Mouse (Mus musculus): ENCODE data around the gene Cdkn3. TPM values are rescaled to one million over a fixed set of nuclear protein-coding genes. Genes with fewer than 3 reads are reported as not detected.

Cdkn3 gene
- polyA plus RNA-seq, 1 experiment from 2014 or later: 8.6 TPM

- 94% methylated on average over 8 of the region's 8 CpGs for WGBS
- Histone ChIP-seq H3K4me1 (peaks cover 1% of the 10 kb centered on the region; the same call in 1 of the 2 replicates), H3K4me3 (no peak overlapping the region), H3K9me3 (no peaks in the 10 kb centered on the region), H3K4me2 (no peak overlapping the region), H3K27ac (no peak overlapping the region), H3K36me3 (replicated peaks) (no peaks in the 10 kb centered on the region), H3K27me3 (replicated peaks) (no peaks in the 10 kb centered on the region), H3K9ac (no peak overlapping the region)
- ATAC-seq (replicated peaks): no peak
Observed at GRCm38 (mm10) chr14:46755851-46756250, 4.5 kb upstream of the Cdkn3 start.

- no peak overlapping the region for H3K9ac ChIP-seq
- H3K36me3 ChIP-seq (replicated peaks): no peaks in the 10 kb centered on the region
- 67% methylated on average over 9 of the region's 9 CpGs for WGBS
- no peak overlapping the region for H3K27ac ChIP-seq
- no peak overlapping the region for H3K4me2 ChIP-seq
- no peak overlapping the region for H3K4me3 ChIP-seq
- ATAC-seq (replicated peaks): no peak
- H3K4me1 ChIP-seq: peaks cover 7% of the 10 kb centered on the region; the same call in 1 of the 2 replicates
- H3K9me3 ChIP-seq: no peaks in the 10 kb centered on the region
- H3K27me3 ChIP-seq (replicated peaks): no peaks in the 10 kb centered on the region
Observed at GRCm38 (mm10) chr14:46757736-46758135, 2.6 kb upstream of the Cdkn3 start.

- Histone ChIP-seq H3K9me3 (no peaks in the 10 kb centered on the region), H3K27ac (no peak overlapping the region), H3K27me3 (replicated peaks) (no peaks in the 10 kb centered on the region), H3K4me2 (peak overlapping the region; percentile 85), H3K36me3 (replicated peaks) (no peaks in the 10 kb centered on the region), H3K9ac (no peak overlapping the region), H3K4me3 (peak overlapping the region; percentile 55), H3K4me1 (peaks cover 7% of the 10 kb centered on the region; the same call in 1 of the 2 replicates)
- WGBS: 2% methylated on average over 7 of the region's 7 CpGs
- ATAC-seq (replicated peaks): peak; percentile 57
Observed at GRCm38 (mm10) chr14:46759970-46760354, 379 bp upstream of the Cdkn3 start.

- no peak for ATAC-seq (replicated peaks)
- no peaks in the 10 kb centered on the region for H3K36me3 ChIP-seq (replicated peaks)
- H3K4me1 ChIP-seq: peaks cover 7% of the 10 kb centered on the region; the same call in 1 of the 2 replicates
- H3K27me3 ChIP-seq (replicated peaks): no peaks in the 10 kb centered on the region
- no peaks in the 10 kb centered on the region for H3K9me3 ChIP-seq
- H3K9ac ChIP-seq: no peak overlapping the region
- WGBS: 50% methylated on average over 6 of the region's 6 CpGs
- no peak overlapping the region for H3K27ac ChIP-seq
- peak overlapping the region; percentile 55 for H3K4me3 ChIP-seq
- H3K4me2 ChIP-seq: peak overlapping the region; percentile 85
Observed at GRCm38 (mm10) chr14:46761186-46761585, 845 bp downstream of the Cdkn3 start.

GRCm38 (mm10) chr14:46767116-46767515 is 6.8 kb downstream of the Cdkn3 start:
- no peak overlapping the region for H3K4me2 ChIP-seq
- H3K4me1 ChIP-seq: no peaks in the 10 kb centered on the region
- no peaks in the 10 kb centered on the region for H3K9me3 ChIP-seq
- WGBS: 86% methylated on average over 12 of the region's 12 CpGs
- no peak overlapping the region for H3K27ac ChIP-seq
- no peaks in the 10 kb centered on the region for H3K27me3 ChIP-seq (replicated peaks)
- no peak overlapping the region for H3K4me3 ChIP-seq
- ATAC-seq (replicated peaks): no peak
- H3K9ac ChIP-seq: no peak overlapping the region
- peaks cover 6% of the 10 kb centered on the region; the same call in 1 of the 2 replicates for H3K36me3 ChIP-seq (replicated peaks)

GRCm38 (mm10) chr14:46770036-46770435 is 9.7 kb downstream of the Cdkn3 start:
- Histone ChIP-seq H3K4me3 (no peak overlapping the region), H3K27ac (no peak overlapping the region), H3K4me1 (no peaks in the 10 kb centered on the region), H3K27me3 (replicated peaks) (no peaks in the 10 kb centered on the region), H3K9me3 (no peaks in the 10 kb centered on the region), H3K36me3 (replicated peaks) (peaks cover 13% of the 10 kb centered on the region; the same call in 1 of the 2 replicates), H3K4me2 (no peak overlapping the region), H3K9ac (no peak overlapping the region)
- 0 out of 2 replicates have a peak, but pooled peaks have one; percentile 27 for ATAC-seq (replicated peaks)
- WGBS: 87% methylated on average over 6 of the region's 6 CpGs

GRCm38 (mm10) chr14:46778756-46779155 is 18.4 kb downstream of the Cdkn3 start:
- WGBS: over 99% methylated on average over 9 of the region's 9 CpGs

GRCm38 (mm10) chr14:46779217-46779616 is 18.9 kb downstream of the Cdkn3 start:
- no peaks in the 10 kb centered on the region for H3K9me3 ChIP-seq
- no peak overlapping the region for H3K27ac ChIP-seq
- WGBS: 95% methylated on average over 7 of the region's 7 CpGs
- ATAC-seq (replicated peaks): no peak
- H3K4me2 ChIP-seq: no peak overlapping the region
- H3K36me3 ChIP-seq (replicated peaks): peaks cover 40% of the 10 kb centered on the region
- no peak overlapping the region for H3K4me3 ChIP-seq
- no peaks in the 10 kb centered on the region for H3K27me3 ChIP-seq (replicated peaks)
- H3K4me1 ChIP-seq: no peaks in the 10 kb centered on the region
- H3K9ac ChIP-seq: no peak overlapping the region

More at GRCm38 (mm10) chr14:46778756-46779155, 18.4 kb downstream of the Cdkn3 start:
- Histone ChIP-seq H3K4me3 (no peak overlapping the region), H3K36me3 (replicated peaks) (peaks cover 43% of the 10 kb centered on the region), H3K27me3 (replicated peaks) (no peaks in the 10 kb centered on the region), H3K9me3 (no peaks in the 10 kb centered on the region), H3K4me1 (no peaks in the 10 kb centered on the region), H3K9ac (no peak overlapping the region), H3K4me2 (no peak overlapping the region), H3K27ac (no peak overlapping the region)
- ATAC-seq (replicated peaks): no peak

- Histone ChIP-seq H3K27me3 (replicated peaks) (no peaks in the 10 kb centered on the region), H3K9ac (no peak overlapping the region), H3K36me3 (replicated peaks) (peaks cover 36% of the 10 kb centered on the region), H3K4me1 (peaks cover 5% of the 10 kb centered on the region), H3K4me2 (no peak overlapping the region), H3K9me3 (no peaks in the 10 kb centered on the region), H3K4me3 (no peak overlapping the region), H3K27ac (no peak overlapping the region)
- WGBS: 96% methylated on average over 7 of the region's 7 CpGs
- ATAC-seq (replicated peaks): no peak
Observed at GRCm38 (mm10) chr14:46781086-46781485, 20.7 kb downstream of the Cdkn3 start.

- no peak for ATAC-seq (replicated peaks)
- 83% methylated on average over 8 of the region's 8 CpGs for WGBS
- Histone ChIP-seq H3K27ac (no peak overlapping the region), H3K9me3 (no peaks in the 10 kb centered on the region), H3K27me3 (replicated peaks) (no peaks in the 10 kb centered on the region), H3K4me3 (no peak overlapping the region), H3K36me3 (replicated peaks) (peaks cover 27% of the 10 kb centered on the region), H3K9ac (no peak overlapping the region), H3K4me2 (no peak overlapping the region), H3K4me1 (peaks cover 16% of the 10 kb centered on the region)
Observed at GRCm38 (mm10) chr14:46782187-46782828, 22.0 kb downstream of the Cdkn3 start.

- 95% methylated on average over 10 of the region's 10 CpGs for WGBS
Observed at GRCm38 (mm10) chr14:46783327-46783926, 23.1 kb downstream of the Cdkn3 start.

GRCm38 (mm10) chr14:46785247-46785646 is 24.9 kb downstream of the Cdkn3 start:
- Histone ChIP-seq H3K9ac (no peak overlapping the region), H3K4me1 (peaks cover 19% of the 10 kb centered on the region), H3K27ac (no peak overlapping the region), H3K9me3 (no peaks in the 10 kb centered on the region), H3K4me3 (no peak overlapping the region), H3K36me3 (replicated peaks) (0 out of 2 replicates have a peak, but pooled peaks cover 2% of the 10 kb centered on the region), H3K27me3 (replicated peaks) (no peaks in the 10 kb centered on the region), H3K4me2 (no peak overlapping the region)
- no peak for ATAC-seq (replicated peaks)
- WGBS: 77% methylated on average over 5 of the region's 5 CpGs

More at GRCm38 (mm10) chr14:46783327-46783926, 23.1 kb downstream of the Cdkn3 start:
- Histone ChIP-seq H3K9me3 (no peaks in the 10 kb centered on the region), H3K4me1 (peaks cover 18% of the 10 kb centered on the region), H3K4me3 (no peak overlapping the region), H3K27me3 (replicated peaks) (no peaks in the 10 kb centered on the region), H3K27ac (no peak overlapping the region), H3K9ac (no peak overlapping the region), H3K4me2 (no peak overlapping the region), H3K36me3 (replicated peaks) (peaks cover 18% of the 10 kb centered on the region)
- no peak for ATAC-seq (replicated peaks)

- H3K9ac ChIP-seq: peak overlapping the region; percentile 99
- H3K4me3 ChIP-seq: peak overlapping the region; percentile 99
- H3K36me3 ChIP-seq (replicated peaks): no peaks in the 10 kb centered on the region
- WGBS: under 1% methylated on average over 11 of the region's 11 CpGs
- H3K27ac ChIP-seq: peak overlapping the region; percentile 99
- H3K4me2 ChIP-seq: peak overlapping the region; percentile 69
- peaks cover 19% of the 10 kb centered on the region for H3K4me1 ChIP-seq
- H3K9me3 ChIP-seq: no peaks in the 10 kb centered on the region
- no peaks in the 10 kb centered on the region for H3K27me3 ChIP-seq (replicated peaks)
- peak; percentile 1; the same call in 1 of the 2 replicates for ATAC-seq (replicated peaks)
Observed at GRCm38 (mm10) chr14:46787454-46787786, 27.1 kb downstream of the Cdkn3 start.
